Mouse (Mus musculus) cerebellum, adult 2 months (tissue): ENCODE results near the gene March11.

Experiments used
- CTCF ChIP-seq: fragments of 200-500 bp; IDR thresholded peaks from 2 replicates; pipeline ENCODE4 v1.5.1; 2011; ENCODE audit warnings: low read depth, mild to moderate bottlenecking, control low read depth, low read length, moderate library complexity, borderline replicate concordance; ENCODE audit not compliant: insufficient read depth
- POLR2A ChIP-seq: fragments of 200-500 bp; IDR thresholded peaks from 2 replicates; pipeline ENCODE4 v1.6.1; 2011; ENCODE audit warnings: low read length, control low read depth, borderline replicate concordance; ENCODE audit not compliant: insufficient read depth

DNA sequence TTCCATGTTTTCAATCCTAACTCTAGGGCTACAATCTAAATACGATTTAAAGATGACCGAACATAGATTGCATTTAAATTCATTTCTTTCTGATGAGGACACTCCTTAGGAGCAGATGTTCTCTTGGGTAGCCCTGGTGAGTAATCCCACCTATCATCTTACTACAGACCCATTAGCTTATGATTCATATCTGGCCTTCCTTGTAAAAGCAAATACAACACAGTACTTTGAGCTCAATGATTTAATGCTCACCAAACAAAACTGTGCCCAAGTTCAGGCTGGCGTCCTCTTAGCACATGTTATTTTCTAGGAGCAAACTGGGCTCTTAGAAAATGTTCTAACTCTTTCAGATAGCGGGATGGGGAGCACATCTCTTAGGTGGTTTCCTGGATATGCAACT lies 70.0 kb downstream of the March11 start:
- no peak for TF ChIP-seq CTCF
- no peak for TF ChIP-seq POLR2A
